In genomic region chr11:96788871-96789795, GRCm38 (mm10) we compare ENCODE assay signal across 8 mouse cellular contexts. TPM values are rescaled to one million over a fixed set of nuclear protein-coding genes. Genes with fewer than 3 reads are reported as not detected.
DNase-seq lines count a peak whose midpoint lies in the region; ATAC-seq and TF ChIP-seq lines count a peak whose summit lies in the region.

Gene Cbx1 (plus strand): TSS chr11:96789127.

- peak within 1 kb of the TSS; percentile 35 for H3K27ac ChIP-seq in cortical plate, adult 2 months (ENCODE audit: insufficient read depth, low read length)

- peak; percentile 92 for ATAC-seq in activated CD4-positive, CD25-positive, alpha-beta regulatory T cell, adult 4 months
- peak; percentile 92 for ATAC-seq in megakaryocyte progenitor cell, adult 5-6 weeks (replicated peaks; ENCODE audit: poor library complexity)

- no peak for TF ChIP-seq CTCF in cortical plate, adult 2 months (IDR thresholded peaks at IDR 0.05; ENCODE audit: extremely low read depth, insufficient read depth, low read length)

- H3K4me3 ChIP-seq in cortical plate, adult 2 months (ENCODE audit: insufficient read depth, low read length): peak within 1 kb of the TSS; percentile 76

- peak; percentile 47; the same call in 1 of the 2 replicates for TF ChIP-seq POLR2A in cortical plate, adult 2 months (IDR thresholded peaks at IDR 0.05; ENCODE audit: extremely low read depth, insufficient read depth, low read length)

- peak; percentile 87 for DNase-seq in gastrocnemius, postnatal 10 days
- DNase-seq in induced T-regulatory cell, adult 2 months (ENCODE audit: low read depth): peak; percentile 94
- peak; percentile 79 to 91 for DNase-seq in left cerebral cortex, adult 9 months (ENCODE audit: low spot score in 2 of 2)
- peak; percentile 86 for DNase-seq in right cerebral cortex, postnatal 14 days
- DNase-seq in urinary bladder, postnatal 36 days (ENCODE audit: low spot score in 2 of 2): peak; percentile 90 to 91

- peaks cover 5% of the 10 kb centered on the region; the same call in 1 of the 2 replicates for H3K4me1 ChIP-seq in cortical plate, adult 2 months (ENCODE audit: control insufficient read depth, insufficient read depth, low read length)

RNA-seq across cellular contexts. Expression of gene Cbx1, which starts in this region (rescaled TPM):
- polyA plus RNA-seq in activated CD4-positive, CD25-positive, alpha-beta regulatory T cell, adult 4 months (2017; shearing (Covaris generic)): 10 to 100 TPM; 56.8 to 60.2 TPM
- polyA plus RNA-seq in cortical plate, adult 2 months (2012; rRNA removed): 27.1 and 30.1 TPM in 2 replicates
- total RNA-seq in gastrocnemius, postnatal 10 days (2021): 10 to 100 TPM; 45.4 to 58.1 TPM
- total RNA-seq in megakaryocyte progenitor cell, adult 5-6 weeks (2015): 61.3 and 70.5 TPM in 2 replicates
- total RNA-seq in megakaryocyte progenitor cell, adult 5-6 weeks (2017): 94.4 and 116 TPM in 2 replicates

Comparison
In these comparisons a context has a peak if more than half of its experiments do, and no peak if none do; other contexts are left out.
1. Peak in every context shown above with its lines: DNase-seq, ATAC-seq, H3K4me3 ChIP-seq and H3K27ac ChIP-seq.